Mouse (Mus musculus): ENCODE results near the gene Cnot1.

- TF ChIP-seq CTCF (IDR thresholded peaks at IDR 0.05; ENCODE audit: extremely low read depth, insufficient read length, insufficient replicate concordance, low read depth, low read length) (no peak), POLR2A (IDR thresholded peaks at IDR 0.05; ENCODE audit: low read depth, low read length) (no peak)
Observed at GRCm38 (mm10) chr8:95782628-95783027, 24.6 kb downstream of the Cnot1 start.
